Mouse (Mus musculus): ENCODE data around the gene Olfml2a.

Gene Olfml2a

GRCm38 (mm10) chr2:39012768-39013279 is 81.0 kb downstream of the Olfml2a start:
- no peak for DNase-seq

All from kidney, postnatal 36 days (tissue).